Mouse (Mus musculus): ENCODE measurements around the gene Lars2. TPM values are rescaled to one million over a fixed set of nuclear protein-coding genes. Genes with fewer than 3 reads are reported as not detected.
"Not testable (repeated sequence)": the region's sequence is repeated elsewhere in the genome, so short reads cannot be mapped to it uniquely, and the experiment has no call there.

The Lars2 gene
- polyA plus RNA-seq, 1 experiment from 2014 or later: 1,378 TPM

DNA sequence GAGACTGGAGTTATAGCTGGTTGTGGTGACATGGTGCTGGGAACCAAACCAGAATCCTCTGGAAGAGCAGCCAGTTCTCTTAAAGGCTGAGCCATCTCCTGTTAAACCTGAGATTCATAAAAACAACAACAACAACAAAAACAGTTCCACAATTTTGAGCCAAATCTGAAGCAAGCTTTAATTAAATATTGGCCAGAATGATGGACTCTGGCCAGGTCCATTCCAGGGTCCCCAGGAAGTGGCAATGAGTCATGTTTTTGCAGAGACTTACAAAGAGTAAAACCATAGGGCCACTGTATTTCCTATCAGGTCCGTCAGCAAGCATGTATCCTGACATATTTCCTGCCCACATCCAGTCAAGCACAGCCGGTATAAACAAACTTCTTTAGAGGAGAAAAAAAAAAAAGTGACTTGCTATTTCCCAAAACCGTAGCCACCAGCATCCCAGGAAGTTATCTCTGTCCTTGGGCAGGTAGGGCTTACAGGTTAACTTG lies 27.0 kb upstream of the Lars2 start:
- no peaks in the 10 kb centered on the region for H3K36me3 ChIP-seq (ENCODE audit: control insufficient read depth, insufficient read depth, low read length)
- WGBS: 44% methylated on average over 3 of the region's 3 CpGs
- H3K9ac ChIP-seq (ENCODE audit: low read length): no peak overlapping the region
- H3K4me3 ChIP-seq (ENCODE audit: control insufficient read depth in 1 of 2, insufficient read depth in 1 of 2, low read depth in 1 of 2, low read length in 2 of 2): no peak overlapping the region
- no peaks in the 10 kb centered on the region for H3K9me3 ChIP-seq (ENCODE audit: control insufficient read depth, low read length)
- H3K27me3 ChIP-seq (ENCODE audit: control insufficient read depth, insufficient read depth, low read length): no peaks in the 10 kb centered on the region
- peaks cover 0 to 9% of the 10 kb centered on the region in 2 experiments; a peak in 2 of 4 replicates for H3K4me1 ChIP-seq (ENCODE audit: control insufficient read depth in 2 of 2, insufficient read depth in 2 of 2, low read length in 2 of 2)
- no peak overlapping the region for H3K4me2 ChIP-seq (ENCODE audit: low read length)
- no peak overlapping the region for H3K27ac ChIP-seq (replicated peaks in 1 of 2; ENCODE audit: control insufficient read depth in 1 of 2, insufficient read depth in 1 of 2, low read depth in 2 of 2, low read length in 2 of 2)
- ATAC-seq (ENCODE audit: insufficient number of reproducible peaks, insufficient read depth, low FRiP score, low read depth): no peak

GRCm38 (mm10) chr9:123341256-123341655 lies 25.5 kb upstream of the Lars2 start:
- WGBS: 90% methylated on average over 6 of the region's 6 CpGs
- H3K36me3 ChIP-seq (ENCODE audit: control insufficient read depth, insufficient read depth, low read length): no peaks in the 10 kb centered on the region
- no peak overlapping the region for H3K4me2 ChIP-seq (ENCODE audit: low read length)
- no peaks in the 10 kb centered on the region for H3K9me3 ChIP-seq (ENCODE audit: control insufficient read depth, low read length)
- no peak overlapping the region for H3K9ac ChIP-seq (ENCODE audit: low read length)
- H3K27ac ChIP-seq (replicated peaks in 1 of 2; ENCODE audit: control insufficient read depth in 1 of 2, insufficient read depth in 1 of 2, low read depth in 2 of 2, low read length in 2 of 2): no peak overlapping the region
- peaks cover 0 to 7% of the 10 kb centered on the region in 2 experiments; a peak in 2 of 4 replicates for H3K4me1 ChIP-seq (ENCODE audit: control insufficient read depth in 2 of 2, insufficient read depth in 2 of 2, low read length in 2 of 2)
- H3K27me3 ChIP-seq (ENCODE audit: control insufficient read depth, insufficient read depth, low read length): no peaks in the 10 kb centered on the region
- H3K4me3 ChIP-seq (ENCODE audit: control insufficient read depth in 1 of 2, insufficient read depth in 1 of 2, low read depth in 1 of 2, low read length in 2 of 2): no peak overlapping the region
- ATAC-seq (ENCODE audit: insufficient number of reproducible peaks, insufficient read depth, low FRiP score, low read depth): no peak

GRCm38 (mm10) chr9:123343069-123343468 lies 23.7 kb upstream of the Lars2 start:
- H3K27me3 ChIP-seq (ENCODE audit: control insufficient read depth, insufficient read depth, low read length): no peaks in the 10 kb centered on the region
- no peak overlapping the region for H3K4me3 ChIP-seq (ENCODE audit: control insufficient read depth in 1 of 2, insufficient read depth in 1 of 2, low read depth in 1 of 2, low read length in 2 of 2)
- no peak overlapping the region for H3K27ac ChIP-seq (replicated peaks in 1 of 2; ENCODE audit: control insufficient read depth in 1 of 2, insufficient read depth in 1 of 2, low read depth in 2 of 2, low read length in 2 of 2)
- H3K4me1 ChIP-seq (ENCODE audit: control insufficient read depth in 2 of 2, insufficient read depth in 2 of 2, low read length in 2 of 2): peaks cover 0 to 7% of the 10 kb centered on the region in 2 experiments; a peak in 2 of 4 replicates
- no peak overlapping the region for H3K4me2 ChIP-seq (ENCODE audit: low read length)
- no peak for ATAC-seq (ENCODE audit: insufficient number of reproducible peaks, insufficient read depth, low FRiP score, low read depth)
- H3K9me3 ChIP-seq (ENCODE audit: control insufficient read depth, low read length): no peaks in the 10 kb centered on the region
- no peaks in the 10 kb centered on the region for H3K36me3 ChIP-seq (ENCODE audit: control insufficient read depth, insufficient read depth, low read length)
- H3K9ac ChIP-seq (ENCODE audit: low read length): no peak overlapping the region
- 53% methylated on average over 3 of the region's 3 CpGs for WGBS

GRCm38 (mm10) chr9:123349286-123349685 lies 17.4 kb upstream of the Lars2 start:
- 79% methylated on average over 1 of the region's 1 CpGs for WGBS
- H3K4me2 ChIP-seq (ENCODE audit: low read length); H3K4me1 ChIP-seq (ENCODE audit: control insufficient read depth in 2 of 2, insufficient read depth in 2 of 2, low read length in 2 of 2); ATAC-seq (ENCODE audit: insufficient number of reproducible peaks, insufficient read depth, low FRiP score, low read depth); H3K27ac ChIP-seq (replicated peaks in 1 of 2; ENCODE audit: control insufficient read depth in 1 of 2, insufficient read depth in 1 of 2, low read depth in 2 of 2, low read length in 2 of 2); H3K36me3 ChIP-seq (ENCODE audit: control insufficient read depth, insufficient read depth, low read length); H3K9ac ChIP-seq (ENCODE audit: low read length); H3K4me3 ChIP-seq (ENCODE audit: control insufficient read depth in 1 of 2, insufficient read depth in 1 of 2, low read depth in 1 of 2, low read length in 2 of 2); H3K27me3 ChIP-seq (ENCODE audit: control insufficient read depth, insufficient read depth, low read length): not testable (repeated sequence)
- peaks cover 23% of the 10 kb centered on the region for H3K9me3 ChIP-seq (ENCODE audit: control insufficient read depth, low read length)

- Histone ChIP-seq H3K9ac (ENCODE audit: low read length) (no peak overlapping the region), H3K4me3 (ENCODE audit: control insufficient read depth in 1 of 2, insufficient read depth in 1 of 2, low read depth in 1 of 2, low read length in 2 of 2) (no peak overlapping the region), H3K36me3 (ENCODE audit: control insufficient read depth, insufficient read depth, low read length) (no peaks in the 10 kb centered on the region), H3K9me3 (ENCODE audit: control insufficient read depth, low read length) (no peaks in the 10 kb centered on the region), H3K27ac (replicated peaks in 1 of 2; ENCODE audit: control insufficient read depth in 1 of 2, insufficient read depth in 1 of 2, low read depth in 2 of 2, low read length in 2 of 2) (no peak overlapping the region), H3K4me1 (ENCODE audit: control insufficient read depth in 2 of 2, insufficient read depth in 2 of 2, low read length in 2 of 2) (no peaks in the 10 kb centered on the region; a peak in 1 of 4 replicates), H3K4me2 (ENCODE audit: low read length) (no peak overlapping the region), H3K27me3 (ENCODE audit: control insufficient read depth, insufficient read depth, low read length) (no peaks in the 10 kb centered on the region)
- WGBS: 45% methylated on average over 3 of the region's 3 CpGs
- no peak for ATAC-seq (ENCODE audit: insufficient number of reproducible peaks, insufficient read depth, low FRiP score, low read depth)
Observed at GRCm38 (mm10) chr9:123359981-123360380, 6.7 kb upstream of the Lars2 start.

GRCm38 (mm10) chr9:123365353-123365752 lies 1.4 kb upstream of the Lars2 start:
- H3K9ac ChIP-seq (ENCODE audit: low read length): no peak overlapping the region
- no peaks in the 10 kb centered on the region for H3K27me3 ChIP-seq (ENCODE audit: control insufficient read depth, insufficient read depth, low read length)
- ATAC-seq (ENCODE audit: insufficient number of reproducible peaks, insufficient read depth, low FRiP score, low read depth): no peak

GRCm38 (mm10) chr9:123365942-123366707 lies 602 bp upstream of the Lars2 start:
- H3K36me3 ChIP-seq (ENCODE audit: control insufficient read depth, insufficient read depth, low read length): no peaks in the 10 kb centered on the region
- 40% methylated on average over 9 of the region's 9 CpGs for WGBS
- no peak for ATAC-seq (ENCODE audit: insufficient number of reproducible peaks, insufficient read depth, low FRiP score, low read depth)
- 0 out of 4 replicates have a peak overlapping the region, but pooled peaks of 1 of the 2 experiments have one; percentile 52 for H3K27ac ChIP-seq (replicated peaks in 1 of 2; ENCODE audit: control insufficient read depth in 1 of 2, insufficient read depth in 1 of 2, low read depth in 2 of 2, low read length in 2 of 2)
- peak overlapping the region; percentile 88 to 99 for H3K4me3 ChIP-seq (ENCODE audit: control insufficient read depth in 1 of 2, insufficient read depth in 1 of 2, low read depth in 1 of 2, low read length in 2 of 2)
- H3K9ac ChIP-seq (ENCODE audit: low read length): peak overlapping the region; percentile 88
- no peaks in the 10 kb centered on the region for H3K27me3 ChIP-seq (ENCODE audit: control insufficient read depth, insufficient read depth, low read length)
- peak overlapping the region; percentile 84 for H3K4me2 ChIP-seq (ENCODE audit: low read length)
- no peaks in the 10 kb centered on the region for H3K9me3 ChIP-seq (ENCODE audit: control insufficient read depth, low read length)
- peaks cover 3 to 8% of the 10 kb centered on the region in 2 experiments; a peak in 2 of 4 replicates for H3K4me1 ChIP-seq (ENCODE audit: control insufficient read depth in 2 of 2, insufficient read depth in 2 of 2, low read length in 2 of 2)

More at GRCm38 (mm10) chr9:123365353-123365752, 1.4 kb upstream of the Lars2 start:
- Histone ChIP-seq H3K4me3 (ENCODE audit: control insufficient read depth in 1 of 2, insufficient read depth in 1 of 2, low read depth in 1 of 2, low read length in 2 of 2) (no peak overlapping the region), H3K9me3 (ENCODE audit: control insufficient read depth, low read length) (no peaks in the 10 kb centered on the region), H3K4me2 (ENCODE audit: low read length) (no peak overlapping the region), H3K27ac (replicated peaks in 1 of 2; ENCODE audit: control insufficient read depth in 1 of 2, insufficient read depth in 1 of 2, low read depth in 2 of 2, low read length in 2 of 2) (no peak overlapping the region), H3K36me3 (ENCODE audit: control insufficient read depth, insufficient read depth, low read length) (no peaks in the 10 kb centered on the region), H3K4me1 (ENCODE audit: control insufficient read depth in 2 of 2, insufficient read depth in 2 of 2, low read length in 2 of 2) (peaks cover 3 to 8% of the 10 kb centered on the region in 2 experiments; a peak in 2 of 4 replicates)
- WGBS: 63% methylated on average over 1 of the region's 1 CpGs

All from heart, embryonic 14.5 days (tissue).